Mouse (Mus musculus): ENCODE data around the gene Vcl.

Vcl gene

DNA sequence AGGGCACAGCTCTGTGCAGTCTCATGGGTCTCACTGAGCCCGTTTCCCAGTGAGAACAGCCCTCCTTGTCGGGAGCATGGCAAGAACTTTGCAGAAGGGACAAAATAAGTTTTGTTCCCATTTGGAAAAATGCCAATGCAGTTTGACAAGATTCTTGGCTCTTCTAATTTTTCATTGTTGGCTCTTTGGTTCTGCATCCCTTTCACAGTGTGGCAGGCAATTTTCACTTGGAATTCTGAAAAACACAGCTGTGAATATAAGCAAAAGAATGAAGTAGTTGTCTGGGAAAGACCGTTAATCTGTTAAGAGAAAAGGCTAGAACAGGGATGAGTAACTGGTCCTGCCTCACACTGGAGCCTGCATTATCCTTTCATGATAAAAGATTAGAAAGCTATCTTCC is 68.3 kb downstream of the Vcl start:
- intact Hi-C loops (cut with DNase I): loop anchor here (10.0 kb wide), 1 partner anchor 193 kb away; no protein-coding TSS in a partner anchor

GRCm38 (mm10) chr14:20999617-21000016 is 70.4 kb downstream of the Vcl start:
- intact Hi-C loops (cut with DNase I): loop anchor here (10.0 kb wide), 2 partner anchors 195 to 245 kb away; no protein-coding TSS in a partner anchor

DNA sequence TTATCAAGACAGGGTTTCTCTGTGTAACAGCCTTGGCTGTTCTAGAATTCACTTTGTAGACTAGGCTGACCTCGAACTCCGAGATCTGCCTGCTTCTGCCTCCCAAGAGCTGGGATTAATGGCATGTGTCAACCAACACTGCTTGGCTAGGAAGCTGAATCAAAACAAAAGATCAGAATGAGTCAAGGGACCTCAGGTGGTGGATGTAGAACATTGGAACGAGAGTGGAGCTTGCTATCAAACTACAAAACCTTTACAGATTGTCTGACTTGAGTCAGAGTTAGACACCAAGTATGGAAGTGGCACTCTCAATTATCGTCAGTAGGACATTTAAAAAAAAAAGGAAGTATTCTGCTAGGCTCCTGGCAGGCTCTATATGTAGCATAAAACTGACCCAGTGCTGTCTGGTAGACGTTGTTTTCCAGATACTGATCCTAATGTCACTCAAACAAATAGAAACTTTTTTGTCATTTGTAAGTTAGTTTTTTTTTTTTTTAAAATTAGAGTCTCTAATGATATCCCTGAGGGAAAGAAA is 84.7 kb downstream of the Vcl start:
- intact Hi-C loops (cut with DNase I): no loop called here

- intact Hi-C loops (cut with DNase I): no loop called here
These were observed 88.7 kb downstream of the Vcl start for GRCm38 (mm10) chr14:21017871-21018270.

- intact Hi-C loops (cut with DNase I): no loop called here
These were observed 89.8 kb downstream of the Vcl start for GRCm38 (mm10) chr14:21018977-21019376.

GRCm38 (mm10) chr14:21020435-21020834 is 91.2 kb downstream of the Vcl start:
- intact Hi-C loops (cut with DNase I): no loop called here

GRCm38 (mm10) chr14:21027542-21027941 is 98.3 kb downstream of the Vcl start:
- intact Hi-C loops (cut with DNase I): no loop called here

DNA sequence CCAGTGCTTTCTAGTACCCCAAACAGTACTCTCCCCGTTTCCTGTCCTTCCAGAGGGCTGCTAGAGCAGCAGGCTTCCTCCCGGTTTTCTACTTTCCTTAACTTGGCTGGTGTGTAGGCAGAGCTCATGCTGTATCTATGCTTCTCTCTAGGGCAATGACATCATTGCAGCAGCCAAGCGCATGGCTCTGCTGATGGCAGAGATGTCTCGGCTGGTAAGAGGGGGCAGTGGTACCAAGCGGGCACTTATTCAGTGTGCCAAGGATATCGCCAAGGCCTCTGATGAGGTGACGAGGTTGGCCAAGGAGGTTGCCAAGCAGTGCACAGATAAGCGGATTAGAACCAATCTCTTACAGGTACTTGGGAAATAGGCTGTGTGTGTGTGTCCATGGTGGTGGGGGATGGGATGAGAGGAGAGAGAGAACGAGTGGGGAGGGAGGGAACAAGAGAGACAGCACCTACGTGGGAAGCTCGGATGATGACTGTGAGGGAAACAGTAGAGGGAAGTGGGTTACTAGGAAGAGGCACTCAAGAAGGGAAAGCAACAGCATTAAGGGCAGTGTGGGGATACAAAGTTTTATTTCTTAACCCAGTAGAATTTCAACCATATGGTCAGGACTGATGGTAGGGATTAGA is 99.9 kb downstream of the Vcl start:
- intact Hi-C loops (cut with DNase I): no loop called here

DNA sequence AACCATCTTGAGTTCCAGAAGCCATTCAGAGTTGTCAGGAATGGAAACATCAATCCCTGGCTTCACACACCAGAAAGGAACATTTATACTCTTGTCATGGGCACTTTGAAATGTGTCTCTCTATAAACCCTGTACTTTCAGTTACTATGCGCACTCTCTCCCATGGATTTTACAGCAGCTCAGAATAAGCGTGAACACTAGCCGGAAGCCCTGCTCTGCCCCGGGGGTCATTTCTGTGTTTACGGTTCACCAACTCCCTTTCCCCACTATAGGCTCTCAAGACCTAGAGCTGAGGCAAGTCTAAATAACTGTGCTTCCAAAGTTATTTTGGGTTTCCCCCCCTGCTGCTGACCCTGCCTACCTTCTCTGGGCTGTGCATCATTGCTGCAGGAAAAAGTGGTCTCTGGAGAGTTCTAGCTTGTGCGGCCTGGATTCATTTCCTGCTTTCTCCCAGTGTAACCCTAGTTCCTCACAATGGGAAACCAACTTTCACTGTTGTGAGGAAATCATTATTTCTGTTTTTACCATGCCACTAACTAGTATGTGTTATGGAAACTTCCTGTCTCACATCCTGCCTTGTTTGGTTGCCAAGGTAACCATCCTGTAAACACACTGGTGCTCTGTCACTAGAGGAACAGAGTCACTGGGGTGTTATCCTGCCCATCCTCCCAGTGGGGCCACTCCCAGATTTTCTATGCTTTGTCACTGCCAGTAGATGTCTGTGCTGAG is 102.7 kb downstream of the Vcl start:
- intact Hi-C loops (cut with DNase I): no loop called here

- intact Hi-C loops (cut with DNase I): no loop called here
These were observed 105.1 kb downstream of the Vcl start for GRCm38 (mm10) chr14:21034271-21034670.

DNA sequence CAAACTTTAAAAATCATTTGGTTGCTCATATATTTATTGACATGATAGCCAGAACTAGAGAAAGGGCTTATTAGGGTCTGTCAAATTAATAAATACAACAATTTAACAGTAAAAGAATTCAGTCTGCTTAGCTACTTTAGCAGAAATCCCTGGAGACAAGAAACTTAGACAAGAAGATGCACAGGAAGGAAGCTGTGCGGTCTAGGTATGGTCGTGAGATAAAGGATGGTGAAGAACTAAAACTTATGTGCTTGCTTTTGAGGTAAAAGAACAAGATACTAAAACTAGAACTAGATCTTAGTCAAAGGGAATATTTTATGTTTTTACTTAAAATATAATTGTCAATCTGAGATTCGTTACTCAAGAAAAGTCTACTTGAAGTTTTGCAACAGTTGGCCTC is 105.6 kb downstream of the Vcl start:
- intact Hi-C loops (cut with DNase I): no loop called here

- intact Hi-C loops (cut with DNase I): no loop called here
These were observed 109.9 kb downstream of the Vcl start for GRCm38 (mm10) chr14:21039077-21039476.

- intact Hi-C loops (cut with DNase I): no loop called here
These were observed 110.4 kb downstream of the Vcl start for GRCm38 (mm10) chr14:21039623-21040022.

DNA sequence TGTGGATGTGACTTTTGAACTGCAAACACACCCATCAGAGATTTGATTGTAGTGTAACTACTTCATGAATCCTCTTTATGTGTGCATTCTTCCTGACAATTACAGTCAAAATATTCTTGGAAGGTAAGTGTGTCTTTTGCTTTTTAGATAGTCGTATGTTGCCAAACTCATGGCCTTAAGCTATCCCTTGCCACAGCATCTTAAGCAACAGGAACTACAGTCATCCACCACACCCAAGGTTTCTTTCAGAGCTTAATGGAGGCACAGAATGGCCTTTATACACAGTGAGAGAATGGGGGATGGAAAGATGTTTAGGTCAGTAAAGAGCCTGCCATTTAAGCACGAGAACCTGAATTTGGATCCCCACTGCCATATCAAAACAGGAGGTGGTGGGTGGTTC is 118.6 kb downstream of the Vcl start:
- intact Hi-C loops (cut with DNase I): no loop called here

- intact Hi-C loops (cut with DNase I): no loop called here
These were observed 119.7 kb downstream of the Vcl start for GRCm38 (mm10) chr14:21048879-21049278.

GRCm38 (mm10) chr14:21050734-21051133 is 121.5 kb downstream of the Vcl start:
- intact Hi-C loops (cut with DNase I): loop anchor here (5.0 kb wide), 1 partner anchor 67 kb away; no protein-coding TSS in a partner anchor

- intact Hi-C loops (cut with DNase I): loop anchor here (5.0 kb wide), 1 partner anchor 66 kb away; no protein-coding TSS in a partner anchor
These were observed 122.3 kb downstream of the Vcl start for GRCm38 (mm10) chr14:21051380-21052111.

- intact Hi-C loops (cut with DNase I): loop anchor here (5.0 kb wide), 1 partner anchor 65 kb away; no protein-coding TSS in a partner anchor
These were observed 123.0 kb downstream of the Vcl start, which contains the start of the genes Ap3m1 and Adk for GRCm38 (mm10) chr14:21052112-21052780. Gene Ap3m1 (minus strand): TSS chr14:21052508. Gene Adk (plus strand): TSS chr14:21052574.

DNA sequence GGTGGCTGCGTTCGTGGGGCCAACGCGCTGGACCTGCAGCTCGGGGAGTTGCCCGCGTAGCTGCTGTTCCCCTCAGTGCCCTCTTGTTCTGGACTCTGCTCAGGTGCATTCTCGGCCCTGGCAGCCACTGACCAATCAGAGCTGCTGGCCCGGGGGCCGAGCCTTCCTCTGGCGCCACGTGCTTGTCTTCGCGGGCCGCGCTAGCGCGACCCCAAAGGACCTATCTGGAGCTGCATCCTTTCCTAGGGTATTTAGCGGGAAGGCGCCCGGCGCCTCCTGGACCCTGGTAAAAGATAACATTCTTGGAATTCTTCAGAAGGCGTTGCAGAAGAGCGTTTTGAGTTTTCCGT is 123.6 kb downstream of the Vcl start:
- intact Hi-C loops (cut with DNase I): loop anchor here (5.0 kb wide), 1 partner anchor 65 kb away; no protein-coding TSS in a partner anchor

DNA sequence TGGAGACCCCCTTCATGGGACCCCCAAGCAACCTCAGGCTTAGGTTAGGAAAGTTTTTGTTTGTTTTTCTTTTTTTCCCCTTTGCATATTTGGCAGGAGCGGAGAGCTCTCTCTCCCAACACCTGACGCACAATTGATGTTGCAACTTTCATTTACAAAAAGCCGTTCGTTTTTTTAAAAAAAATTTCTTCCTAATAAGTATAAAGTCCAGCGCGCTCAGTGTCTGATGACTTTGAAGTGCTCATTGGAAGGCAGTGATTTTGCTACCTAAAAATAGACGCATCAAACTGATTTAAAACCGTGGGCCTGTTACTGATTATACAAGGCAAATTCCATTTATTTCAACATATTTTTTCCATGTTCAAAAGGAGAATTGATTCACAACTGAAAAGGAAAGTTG is 124.0 kb downstream of the Vcl start:
- intact Hi-C loops (cut with DNase I): loop anchor here (5.0 kb wide), 1 partner anchor 64 kb away; no protein-coding TSS in a partner anchor

- intact Hi-C loops (cut with DNase I): loop anchor here (5.0 kb wide), 1 partner anchor 64 kb away; no protein-coding TSS in a partner anchor
These were observed 124.4 kb downstream of the Vcl start for GRCm38 (mm10) chr14:21053586-21053985.

All from adrenal gland (tissue).